Mouse (Mus musculus) myocyte (in vitro differentiated cells): ENCODE measurements at regions not wholly inside any gene's neighbourhood (a gene's known extent, or its start where the extent isn't known, plus 50 kb on each side); places are given as distances from the start of the nearest gene placed in this dataset.

Experiments used
- CEBPB ChIP-seq: IDR thresholded peaks from 2 replicates; pipeline ENCODE4 v1.6.1; 2011; ENCODE audit warnings: mild to moderate bottlenecking, moderate library complexity; ENCODE audit not compliant: poor library complexity, insufficient read depth, severe bottlenecking
- E2F4 ChIP-seq: IDR thresholded peaks from one replicate; pipeline ENCODE4 v1.6.1; 2011; ENCODE audit warnings: mild to moderate bottlenecking, control low read depth, moderate library complexity; ENCODE audit not compliant: insufficient read depth
- MAX ChIP-seq: IDR thresholded peaks from one replicate; pipeline ENCODE4 v1.6.1; 2011; ENCODE audit warnings: low read depth, mild to moderate bottlenecking, control low read depth
- MYOD1 ChIP-seq, 3 experiments: IDR thresholded peaks; one replicate each; pipeline ENCODE4 v1.6.1; 2011; ENCODE audit warnings: control low read depth in 2 of 3, low read depth in 2 of 3, mild to moderate bottlenecking in 2 of 3, moderate library complexity in 1 of 3; ENCODE audit not compliant: insufficient read length in 2 of 3, control insufficient read depth in 1 of 3
- MYOG ChIP-seq, 3 experiments: IDR thresholded peaks; one replicate each; pipeline ENCODE4 v1.6.1; 2011; ENCODE audit warnings: control low read depth in 2 of 3, low read depth in 2 of 3, mild to moderate bottlenecking in 2 of 3; ENCODE audit not compliant: insufficient read length in 2 of 3, control insufficient read depth in 1 of 3, insufficient read depth in 1 of 3
- POLR2A ChIP-seq: IDR thresholded peaks from one replicate; pipeline ENCODE4 v1.6.1; 2011; ENCODE audit warnings: low read depth, mild to moderate bottlenecking, control low read depth, moderate library complexity; ENCODE audit not compliant: insufficient read length
- POLR2AphosphoS2 ChIP-seq: IDR thresholded peaks from one replicate; pipeline ENCODE4 v1.6.1; 2011; ENCODE audit warnings: low read depth, control low read depth; ENCODE audit not compliant: insufficient read length
- REST ChIP-seq: IDR thresholded peaks from one replicate; pipeline ENCODE4 v1.6.1; 2011; ENCODE audit warnings: mild to moderate bottlenecking, control low read depth, moderate library complexity; ENCODE audit not compliant: insufficient read depth, insufficient read length
- TCF12 ChIP-seq: IDR thresholded peaks from one replicate; pipeline ENCODE4 v1.6.1; 2011; ENCODE audit warnings: mild to moderate bottlenecking, control low read depth; ENCODE audit not compliant: poor library complexity, insufficient read depth, severe bottlenecking
- TCF3 ChIP-seq: IDR thresholded peaks from one replicate; pipeline ENCODE4 v1.6.1; 2011; ENCODE audit warnings: low read depth, control low read depth; ENCODE audit not compliant: insufficient read length
- USF1 ChIP-seq: IDR thresholded peaks from one replicate; pipeline ENCODE4 v1.6.1; 2011; ENCODE audit warnings: low read depth, mild to moderate bottlenecking, control low read depth, moderate library complexity

DNA sequence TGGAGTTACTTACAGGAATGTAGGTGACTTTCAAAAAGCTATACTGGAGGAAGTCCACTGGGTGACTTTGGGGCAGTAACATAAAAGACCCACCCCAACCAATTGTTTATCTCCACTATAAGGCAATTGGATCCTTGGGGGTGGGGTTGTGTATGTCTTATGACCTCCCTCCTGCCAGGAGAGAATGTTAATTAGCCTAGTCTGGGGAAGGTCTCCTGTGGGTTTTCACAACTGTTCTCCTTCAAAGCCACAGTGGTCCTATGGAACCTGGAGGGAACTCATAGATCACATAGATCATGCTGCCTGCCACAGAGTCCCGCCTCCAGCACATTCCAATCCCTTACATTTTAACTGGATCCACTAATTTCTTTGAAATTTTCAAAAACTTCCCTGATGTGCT lies 782.6 kb downstream of the Nr2f2 start:
- TF ChIP-seq E2F4 (no peak), TCF12 (no peak), POLR2A (no peak), CEBPB (no peak), MAX (no peak), MYOD1 (IDR thresholded peaks at IDR 0.05; ENCODE audit: control insufficient read depth in 1 of 3, insufficient read length in 2 of 3, low read depth in 2 of 3) (no peak), USF1 (no peak), REST (no peak), MYOG (IDR thresholded peaks at IDR 0.05; ENCODE audit: control insufficient read depth in 1 of 3, insufficient read depth in 1 of 3, insufficient read length in 2 of 3, low read depth in 2 of 3) (no peak), POLR2AphosphoS2 (no peak), TCF3 (no peak)
